Mouse (Mus musculus) urinary bladder, postnatal 4 days (tissue): ENCODE measurements at regions not wholly inside any gene's neighbourhood (a gene's known extent, or its start where the extent isn't known, plus 50 kb on each side); places are given as distances from the start of the nearest gene placed in this dataset.

Source experiments
- DNase-seq, 2 experiments: peaks; one replicate each; pipeline ENCODE4 v3.0.0; 2021 to 2022; ENCODE audit warnings: low spot score in 2 of 2

DNA sequence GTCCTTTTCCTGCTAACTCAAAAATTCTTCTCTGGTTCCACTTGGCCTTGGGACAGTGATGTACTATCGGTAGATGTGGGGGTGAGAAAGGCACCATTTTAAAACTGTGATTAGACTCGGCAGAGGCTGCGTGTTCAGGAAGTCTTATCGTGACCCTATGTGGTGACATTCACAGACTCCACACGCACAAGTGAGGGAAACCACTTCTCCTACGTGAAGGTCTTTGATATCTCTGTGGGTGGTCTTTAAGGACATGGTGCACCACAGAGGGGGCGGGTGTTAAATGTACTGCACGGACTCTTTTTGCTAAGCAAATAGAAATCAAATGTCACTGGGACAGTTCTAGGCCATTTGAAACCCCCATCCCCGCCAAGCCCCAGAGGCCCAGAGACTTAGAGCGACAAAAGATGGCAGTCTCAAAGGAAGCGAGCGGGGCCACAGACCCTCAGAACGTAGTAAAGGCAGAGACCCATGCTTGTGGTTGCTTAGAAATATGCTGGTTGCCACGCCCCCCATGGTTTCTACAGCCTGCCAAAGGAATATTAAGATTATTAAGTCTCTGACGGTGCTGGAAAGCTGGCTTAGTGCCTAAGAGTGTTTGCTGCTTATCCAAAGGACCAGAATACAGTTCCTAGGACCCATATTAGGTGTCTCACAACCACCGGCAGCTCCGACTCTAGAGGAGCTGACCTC lies 73.6 kb upstream of the Slc45a1 start:
- DNase-seq: no peak

- DNase-seq: peak in 1 of 2 experiments; percentile 75
Measured at GRCm38 (mm10) chr4:150724823-150725222, 72.8 kb upstream of the Slc45a1 start.

DNA sequence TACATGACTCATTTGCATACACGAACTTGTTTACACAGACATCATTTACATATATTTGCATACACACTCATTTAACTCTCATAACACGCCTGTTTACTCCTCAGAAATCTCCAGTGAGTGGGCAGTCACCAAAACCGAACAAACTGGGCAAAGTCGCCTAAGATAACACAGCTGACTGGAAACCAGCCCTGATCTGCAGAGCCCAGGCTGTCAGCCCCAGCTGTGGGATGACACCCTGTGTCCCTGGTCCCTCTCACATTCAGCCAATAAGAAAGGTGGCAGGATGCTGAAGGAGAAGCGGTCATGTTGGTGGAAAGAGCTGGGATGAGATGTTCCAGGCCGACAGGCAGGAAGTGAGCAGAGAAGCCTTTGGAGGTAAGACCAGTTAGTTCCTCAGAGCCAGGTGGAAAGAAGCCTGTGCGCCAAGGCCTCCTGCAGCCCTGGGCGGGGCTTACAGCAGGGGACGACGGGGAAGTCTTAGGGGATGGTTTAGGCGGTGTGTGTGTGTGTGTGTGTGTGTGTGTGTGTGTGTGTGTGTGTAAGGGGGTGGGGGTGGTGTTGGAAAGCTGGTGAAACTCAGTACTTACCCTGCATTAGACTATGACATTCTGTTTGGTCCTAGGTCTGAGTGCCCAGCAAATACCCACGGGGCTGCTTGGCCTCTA lies 69.8 kb upstream of the Slc45a1 start:
- DNase-seq: no peak

GRCm38 (mm10) chr4:150717866-150718265 lies 65.9 kb upstream of the Slc45a1 start:
- DNase-seq: no peak

GRCm38 (mm10) chr4:150715051-150715450 lies 63.1 kb upstream of the Slc45a1 start:
- no peak for DNase-seq

- DNase-seq: no peak
Measured at GRCm38 (mm10) chr4:150713291-150713690, 61.3 kb upstream of the Slc45a1 start.

DNA sequence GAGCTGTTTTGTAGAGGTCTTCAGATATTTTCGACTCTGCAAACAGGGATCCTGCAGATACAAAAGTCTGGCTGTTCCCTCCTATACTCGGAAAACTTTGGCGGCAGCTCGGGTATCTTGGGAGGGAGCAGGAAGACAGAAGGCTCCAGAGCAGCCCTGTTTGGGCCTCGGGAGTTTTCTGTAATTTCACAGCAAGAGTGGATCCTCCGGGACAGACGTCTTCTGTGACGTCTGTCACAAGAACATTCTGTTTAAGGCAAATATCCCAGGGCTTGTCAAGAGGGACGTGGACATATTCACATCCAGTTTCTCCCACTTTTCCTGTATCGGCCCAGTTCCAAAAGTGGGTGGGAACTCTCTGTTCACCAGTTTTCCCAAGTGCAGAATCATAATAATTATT lies 60.9 kb upstream of the Slc45a1 start:
- peak in 1 of 2 experiments; percentile 35 for DNase-seq

DNA sequence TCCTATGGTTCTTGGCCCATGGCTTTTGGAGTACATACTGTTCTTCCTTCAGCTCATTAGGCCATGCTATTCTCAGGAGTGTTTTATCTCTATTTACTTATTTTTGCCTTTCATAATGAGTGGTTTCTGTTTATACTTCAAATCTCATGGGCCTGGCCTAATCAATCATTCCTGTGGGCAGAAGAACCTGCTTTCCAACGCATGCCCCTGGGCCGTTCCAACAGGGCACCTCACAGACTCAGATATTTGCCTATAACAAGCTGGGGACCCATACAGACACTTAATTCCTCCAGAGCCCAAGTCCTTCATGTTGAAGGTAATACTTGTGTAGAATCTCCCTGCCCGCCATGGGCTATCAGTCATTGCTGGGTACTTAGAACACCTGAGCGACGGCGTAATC lies 59.7 kb upstream of the Slc45a1 start:
- no peak for DNase-seq

DNA sequence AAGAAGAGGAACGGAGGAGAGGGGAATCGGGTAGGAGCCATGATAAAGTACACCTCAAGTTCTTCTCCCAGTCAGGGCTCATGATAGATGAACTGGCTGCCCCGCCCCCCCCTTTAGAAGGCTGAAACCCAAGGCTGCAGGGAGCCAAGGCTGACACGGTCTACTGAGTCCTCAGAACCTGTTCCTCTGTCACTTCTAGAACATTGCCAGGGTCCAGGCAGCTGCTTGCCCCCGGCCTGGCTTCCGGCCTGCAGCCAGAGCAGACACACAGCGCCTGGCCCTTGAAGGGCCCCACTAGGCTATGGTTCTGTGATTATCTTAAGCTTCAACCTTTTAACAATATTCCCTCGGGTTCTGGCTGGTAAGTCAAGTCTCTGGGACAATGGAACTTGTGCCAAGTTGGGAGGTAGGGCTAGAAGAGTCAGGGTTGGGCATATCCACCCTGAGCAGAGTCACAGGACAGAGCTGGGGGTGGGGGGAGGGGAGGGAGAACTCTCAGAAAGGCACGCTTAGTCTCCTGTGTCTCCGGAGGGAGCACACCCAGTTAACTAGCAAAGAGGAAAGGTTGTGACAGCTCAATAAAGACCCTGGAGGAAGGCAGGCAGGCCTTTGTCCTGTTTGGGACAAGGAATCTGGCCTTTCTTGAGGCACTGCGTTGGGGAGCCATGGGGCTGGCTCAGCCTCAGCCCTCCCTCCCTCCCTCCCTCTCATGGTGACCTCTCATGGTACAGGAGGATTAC lies 57.6 kb upstream of the Slc45a1 start:
- no peak for DNase-seq

DNA sequence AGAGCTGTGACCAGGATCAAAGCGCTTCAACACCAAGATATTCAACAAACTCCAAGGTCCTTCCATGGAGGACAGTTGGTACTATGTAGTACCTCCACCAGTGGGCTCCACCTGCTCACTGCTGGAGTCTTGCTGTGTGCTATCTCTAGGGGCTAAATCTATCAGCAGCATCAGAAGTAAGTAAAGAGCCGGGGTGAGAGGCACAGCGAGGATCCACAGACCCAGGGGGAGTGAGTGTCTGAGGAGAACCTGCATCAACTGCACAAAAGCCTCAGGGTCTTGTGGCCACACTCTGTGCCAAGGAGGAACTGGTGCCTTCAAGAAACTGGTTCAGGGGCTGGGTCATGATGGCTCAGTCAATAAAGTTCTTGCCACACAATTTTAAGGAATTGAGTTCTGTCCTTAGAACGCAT lies 56.6 kb upstream of the Slc45a1 start:
- no peak for DNase-seq

DNA sequence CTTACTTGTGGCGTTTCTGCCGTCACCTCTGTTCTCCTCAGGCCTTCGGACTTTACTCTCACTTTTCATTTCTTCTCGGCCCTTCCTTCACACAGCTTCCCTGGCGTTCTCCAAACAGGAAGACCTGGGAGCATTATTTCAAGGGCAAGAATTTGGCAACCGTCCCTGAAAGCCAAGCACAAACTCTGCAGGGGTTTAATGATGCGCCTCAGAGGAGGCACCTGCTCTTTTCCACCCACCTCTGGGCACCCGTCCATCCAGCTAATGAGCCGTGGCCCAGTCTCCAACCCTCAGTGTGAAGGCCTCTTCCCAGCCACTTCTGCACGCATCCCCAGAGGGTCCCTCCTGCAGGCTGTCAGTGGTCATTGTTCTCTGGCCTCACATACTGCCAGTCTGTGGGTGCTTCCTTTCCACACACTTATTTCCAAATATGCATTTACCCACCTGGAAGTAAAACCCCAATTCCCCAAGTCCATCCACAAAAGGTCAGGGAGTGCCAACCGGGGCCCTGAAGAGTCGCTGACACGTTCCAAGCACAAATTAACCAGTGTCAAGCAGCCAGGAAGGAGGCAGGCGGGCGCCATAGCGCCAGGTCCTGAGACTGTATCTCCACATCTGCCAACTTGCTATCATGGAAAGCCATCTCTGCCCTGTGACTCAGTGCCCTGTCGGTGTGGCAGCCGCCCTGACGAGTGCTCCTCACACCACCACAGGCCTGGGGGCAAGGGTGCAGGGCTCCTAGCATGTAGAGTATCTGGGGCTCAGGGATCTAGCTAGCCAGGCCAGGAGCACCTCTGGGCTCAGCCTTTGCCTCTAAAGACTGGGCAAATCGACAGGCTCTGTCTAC lies 56.0 kb upstream of the Slc45a1 start:
- DNase-seq: peak in 1 of 2 experiments; percentile 37

GRCm38 (mm10) chr4:150706793-150707724 lies 55.1 kb upstream of the Slc45a1 start:
- peak in 1 of 2 experiments; percentile 37 for DNase-seq

GRCm38 (mm10) chr4:150706291-150706690 lies 54.3 kb upstream of the Slc45a1 start:
- DNase-seq: no peak

DNA sequence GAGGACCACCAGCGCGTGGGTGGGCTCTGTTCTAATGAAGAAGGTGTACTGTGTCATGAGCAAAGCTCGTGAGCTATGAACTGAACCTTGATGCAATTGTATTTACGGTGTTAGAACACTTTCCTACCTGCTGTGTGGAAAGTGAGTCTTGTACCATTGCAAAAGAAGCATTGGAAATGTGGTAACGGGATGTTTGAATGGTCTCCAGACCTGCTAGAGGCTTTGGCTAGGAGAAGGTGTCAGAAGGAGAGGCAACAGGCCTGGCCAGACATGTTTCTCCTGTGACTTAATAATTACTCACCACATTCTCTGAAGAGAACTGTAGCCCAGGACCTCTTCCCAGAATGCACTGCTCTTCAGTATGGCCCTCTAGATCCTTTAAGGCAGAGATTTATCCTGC lies 51.3 kb upstream of the Slc45a1 start:
- no peak for DNase-seq
